Mouse (Mus musculus) C2C12 (cell line): Measurements from ENCODE around the gene Rgs19. TPM values are rescaled to one million over a fixed set of nuclear protein-coding genes. Genes with fewer than 3 reads are reported as not detected.
A peak's percentile ranks its signal among the peaks of the same experiment; 100 is the strongest.

Experiments
- H3K27me3 ChIP-seq: one replicate; pipeline ENCODE4 v1.6.1; 2011; ENCODE audit not compliant: control insufficient read depth, insufficient read depth, insufficient read length
- H3K36me3 ChIP-seq: one replicate; pipeline ENCODE4 v1.6.1; 2011; ENCODE audit not compliant: control insufficient read depth, insufficient read depth
- H3K4me3 ChIP-seq: one replicate; pipeline ENCODE4 v1.5.1; 2011; ENCODE audit warnings: mild to moderate bottlenecking, control low read depth; ENCODE audit not compliant: poor library complexity, insufficient read depth, severe bottlenecking
- H3K79me2 ChIP-seq: one replicate; pipeline ENCODE4 v1.6.1; 2011; ENCODE audit not compliant: control insufficient read depth, insufficient read depth
- H3K79me3 ChIP-seq: one replicate; pipeline ENCODE4 v1.6.1; 2011; ENCODE audit warnings: low read depth, control low read depth
- H3ac ChIP-seq: one replicate; pipeline ENCODE3; 2011; ENCODE audit warnings: low read depth; ENCODE audit not compliant: control insufficient read depth, insufficient read length
- CEBPB ChIP-seq: IDR thresholded peaks from one replicate; pipeline ENCODE4 v1.6.1; 2011; ENCODE audit warnings: low read depth, mild to moderate bottlenecking, control low read depth, moderate library complexity
- CTCF ChIP-seq: IDR thresholded peaks from one replicate; pipeline ENCODE4 v1.5.1; 2011; ENCODE audit not compliant: control insufficient read depth, insufficient read depth, insufficient read length
- FOSL1 ChIP-seq: IDR thresholded peaks from one replicate; pipeline ENCODE4 v1.8.0; 2011; ENCODE audit warnings: mild to moderate bottlenecking, low read length; ENCODE audit not compliant: poor library complexity, insufficient read depth, severe bottlenecking
- MAX ChIP-seq: IDR thresholded peaks from one replicate; pipeline ENCODE4 v1.6.1; 2011; ENCODE audit warnings: mild to moderate bottlenecking, control low read depth
- MYOD1 ChIP-seq: IDR thresholded peaks from one replicate; pipeline ENCODE4 v1.6.1; 2011; ENCODE audit warnings: low read depth; ENCODE audit not compliant: control insufficient read depth, insufficient read length
- MYOG ChIP-seq: IDR thresholded peaks from one replicate; pipeline ENCODE4 v1.6.1; 2011; ENCODE audit not compliant: control insufficient read depth, insufficient read length; ENCODE audit errors: extremely low read depth
- USF1 ChIP-seq: IDR thresholded peaks from one replicate; pipeline ENCODE4 v1.6.1; 2011; ENCODE audit warnings: low read depth, mild to moderate bottlenecking, control low read depth, moderate library complexity
- polyA plus RNA-seq: library from polyadenylated mRNA; unstranded; fragments of >200 nt; fragmentation: generic; extraction: Trizol; gene quantifications from one replicate; pipeline ENCODE4 v1.2.1, GENCODE M21; 2012; ENCODE audit warnings: missing spikeins

Gene Rgs19
- polyA plus RNA-seq, 1 experiment: 66.4 TPM

DNA sequence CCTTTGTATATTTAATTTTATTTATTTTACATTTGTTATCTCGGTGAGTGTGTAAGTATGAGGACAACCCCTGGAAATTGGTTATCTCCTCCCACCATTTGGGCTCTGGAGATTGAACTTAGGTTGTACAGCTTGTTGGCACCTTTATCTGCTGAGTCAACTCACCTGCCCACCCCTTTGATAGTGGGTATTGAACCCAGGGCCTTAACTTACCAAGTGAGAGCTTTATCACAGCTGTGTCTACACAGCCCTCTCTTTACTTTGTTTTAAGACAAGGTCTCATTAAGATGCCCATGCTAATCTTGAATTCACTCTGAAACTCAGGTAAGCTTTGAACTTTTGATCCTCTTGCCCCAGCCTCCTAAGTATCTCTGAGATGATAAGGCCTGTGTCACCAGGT, 11.8 kb downstream of the Rgs19 start:
- no peaks in the 10 kb centered on the region for H3K36me3 ChIP-seq
- no peak overlapping the region for H3ac ChIP-seq
- H3K4me3 ChIP-seq: no peak overlapping the region
- no peaks in the 10 kb centered on the region for H3K79me3 ChIP-seq
- no peaks in the 10 kb centered on the region for H3K27me3 ChIP-seq
- TF ChIP-seq MYOG (no peak), MAX (no peak), CEBPB (no peak), USF1 (no peak), CTCF (no peak), FOSL1 (no peak), MYOD1 (no peak)
- H3K79me2 ChIP-seq: no peaks in the 10 kb centered on the region

DNA sequence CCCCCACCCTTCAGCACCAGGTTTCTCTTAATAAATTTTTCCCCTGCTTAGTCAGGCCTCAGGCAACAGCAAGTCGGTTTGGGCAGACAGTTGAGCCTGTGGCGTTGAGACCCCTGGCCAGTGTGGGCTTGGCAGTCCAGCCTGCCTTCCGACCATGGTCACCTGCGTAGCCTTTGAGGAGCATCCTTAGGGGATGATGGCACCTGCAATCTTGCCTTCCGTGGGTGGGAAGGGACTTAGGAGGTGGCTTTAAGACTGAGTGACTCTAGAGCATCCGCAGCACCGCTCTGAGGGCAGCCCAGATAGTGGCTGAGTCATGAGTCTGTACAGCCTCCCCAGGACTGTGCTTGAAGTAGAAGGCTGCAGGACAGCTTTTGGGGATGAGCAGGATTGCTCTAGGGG, 13.1 kb downstream of the Rgs19 start:
- no peaks in the 10 kb centered on the region for H3K79me2 ChIP-seq
- no peaks in the 10 kb centered on the region for H3K36me3 ChIP-seq
- H3K27me3 ChIP-seq: no peaks in the 10 kb centered on the region

DNA sequence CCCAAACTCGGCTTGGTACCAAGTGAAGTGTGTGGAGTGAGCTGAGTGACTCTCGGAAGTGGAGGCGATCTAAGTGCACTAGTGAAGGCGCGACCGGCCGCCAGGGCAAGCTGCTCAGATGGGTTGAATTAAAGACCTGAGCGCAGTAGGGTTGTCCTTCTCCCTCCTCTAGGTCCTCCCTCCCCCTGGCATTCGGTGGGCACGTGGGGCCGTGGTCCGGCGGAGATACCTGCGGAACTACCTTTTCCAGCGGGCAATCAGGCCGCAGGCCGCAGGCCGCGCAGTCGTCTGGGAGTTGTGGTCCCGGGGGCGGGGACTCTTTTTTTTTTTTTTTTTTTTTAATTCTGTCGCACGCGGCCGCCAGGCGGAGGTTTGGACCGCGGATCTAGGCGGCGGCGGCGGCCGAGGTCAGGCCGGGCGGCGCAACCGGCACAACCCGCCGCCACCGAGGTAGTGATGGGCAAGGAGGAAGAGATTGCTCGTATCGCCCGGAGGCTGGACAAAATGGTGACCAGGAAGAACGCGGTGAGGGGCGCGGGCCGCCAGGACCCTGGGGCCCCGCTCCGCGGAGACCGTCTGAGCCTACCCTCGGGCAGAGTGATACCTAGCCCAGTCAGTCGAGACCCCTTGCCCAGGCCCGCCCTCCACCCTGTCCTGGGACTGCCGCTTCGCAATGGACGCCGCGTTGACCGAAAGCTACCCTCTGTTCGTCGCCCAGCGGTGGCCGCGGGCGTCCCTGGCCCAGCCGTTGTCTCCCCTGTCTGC, 13.6 kb downstream of the Rgs19 start, which contains the start of gene Tcea2:
Tcea2 (plus strand) TSS at position 360 of the 765 bp plus-strand sequence.
- H3K79me2 ChIP-seq: no peaks in the 10 kb centered on the region

More for the DNA sequence above, 13.1 kb downstream of the Rgs19 start:
- H3K79me3 ChIP-seq: no peaks in the 10 kb centered on the region
- peak overlapping the region; percentile 31 for H3K4me3 ChIP-seq
- no peak for TF ChIP-seq MYOG
- no peak for TF ChIP-seq USF1
- TF ChIP-seq MAX: no peak
- H3ac ChIP-seq: peak overlapping the region; percentile 93

DNA sequence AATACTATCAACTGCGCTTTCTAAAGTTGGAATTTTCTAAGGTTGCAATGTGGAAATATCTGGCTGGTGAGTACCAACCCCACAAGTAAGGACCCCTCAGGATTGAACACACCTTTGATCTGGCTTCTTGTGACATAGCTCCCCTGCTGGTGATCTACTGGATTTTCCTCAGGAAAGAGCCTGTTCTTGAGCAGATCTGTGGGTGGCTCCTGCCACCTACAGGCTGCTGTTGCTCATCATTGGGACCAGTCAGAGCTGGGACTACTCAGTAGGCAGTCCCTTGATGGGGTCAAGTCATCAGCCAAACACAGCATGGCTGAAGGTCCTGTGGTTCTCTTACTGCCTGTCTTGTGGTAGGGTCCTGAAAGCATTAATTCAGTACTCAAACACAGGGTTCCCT, 15.0 kb downstream of the Rgs19 start:
- Histone ChIP-seq H3K27me3 (no peaks in the 10 kb centered on the region), H3K79me2 (no peaks in the 10 kb centered on the region), H3K4me3 (no peak overlapping the region), H3ac (no peak overlapping the region), H3K36me3 (no peaks in the 10 kb centered on the region), H3K79me3 (no peaks in the 10 kb centered on the region)
- TF ChIP-seq MAX (peak; percentile 27), MYOG (no peak), USF1 (no peak), CTCF (peak; percentile 88), CEBPB (no peak), MYOD1 (no peak), FOSL1 (no peak)

More for the DNA sequence above, 13.6 kb downstream of the Rgs19 start, which contains the start of gene Tcea2:
- peak within 1 kb of the TSS; percentile 31 for H3K4me3 ChIP-seq
- no peaks in the 10 kb centered on the region for H3K27me3 ChIP-seq
- peak; percentile 24 for TF ChIP-seq USF1
- TF ChIP-seq CTCF: no peak
- TF ChIP-seq MAX: peak; percentile 51
- no peaks in the 10 kb centered on the region for H3K36me3 ChIP-seq
- H3K79me3 ChIP-seq: no peaks in the 10 kb centered on the region
- H3ac ChIP-seq: peak within 1 kb of the TSS; percentile 93

DNA sequence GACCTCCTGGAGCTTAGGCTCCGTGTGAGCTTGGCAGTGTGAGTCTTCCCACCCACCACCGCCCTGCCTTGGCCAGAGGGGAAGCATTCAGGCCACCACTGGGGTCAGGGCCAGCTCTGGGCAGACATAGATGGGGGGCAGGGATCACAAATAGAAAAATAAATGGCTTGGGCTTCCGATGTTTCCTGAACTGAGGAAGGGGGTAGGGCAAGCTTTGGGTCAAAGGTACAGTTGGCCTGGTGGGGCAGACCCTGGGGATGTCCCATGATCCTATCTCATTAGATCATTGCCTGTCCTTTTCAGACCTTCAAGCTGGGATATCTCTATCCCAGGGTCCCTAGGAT, 16.1 kb downstream of the Rgs19 start:
- no peak overlapping the region for H3ac ChIP-seq
- no peak overlapping the region for H3K4me3 ChIP-seq
- peaks cover 3% of the 10 kb centered on the region for H3K27me3 ChIP-seq
- no peak for TF ChIP-seq MAX
- no peak for TF ChIP-seq MYOD1
- TF ChIP-seq USF1: no peak
- no peak for TF ChIP-seq FOSL1
- TF ChIP-seq MYOG: no peak
- no peak for TF ChIP-seq CEBPB
- no peak for TF ChIP-seq CTCF
- H3K36me3 ChIP-seq: no peaks in the 10 kb centered on the region
- H3K79me2 ChIP-seq: no peaks in the 10 kb centered on the region
- H3K79me3 ChIP-seq: no peaks in the 10 kb centered on the region

DNA sequence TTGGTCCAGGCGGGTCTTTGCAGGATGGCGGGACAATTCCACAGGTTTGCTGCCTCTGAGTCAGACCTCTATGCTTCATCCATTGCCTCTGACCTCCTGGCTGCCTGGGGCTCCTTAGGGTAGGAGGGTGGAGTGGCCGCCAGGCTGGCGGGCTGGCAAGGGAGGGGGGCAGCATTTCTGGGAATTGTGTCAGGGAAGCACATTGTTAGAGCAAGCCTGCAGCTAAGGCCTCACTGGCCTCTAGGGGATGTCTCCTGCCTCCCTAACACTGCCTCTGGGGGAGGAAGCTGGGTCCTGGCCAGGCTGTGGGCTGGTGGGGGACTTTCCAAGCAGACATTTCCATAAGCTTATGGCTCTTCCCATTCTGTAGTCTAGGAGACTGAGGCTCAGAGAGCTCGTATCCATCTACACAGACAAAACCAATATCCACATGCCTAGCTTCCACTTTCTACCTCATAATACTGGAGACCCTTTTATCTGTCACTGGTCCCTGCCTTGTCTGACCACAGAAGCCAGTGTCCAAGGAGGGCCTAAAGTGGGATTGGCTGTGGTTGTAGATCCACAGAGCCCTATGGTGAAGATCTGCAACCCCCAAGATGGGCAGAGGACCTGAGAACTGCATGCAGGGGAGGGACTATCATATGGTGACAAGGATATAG, 16.6 kb downstream of the Rgs19 start:
- no peaks in the 10 kb centered on the region for H3K79me3 ChIP-seq
- no peak overlapping the region for H3K4me3 ChIP-seq
- no peak for TF ChIP-seq USF1
- no peak for TF ChIP-seq MYOG
- no peak for TF ChIP-seq MAX
- TF ChIP-seq FOSL1: no peak
- TF ChIP-seq MYOD1: no peak
- no peak for TF ChIP-seq CTCF
- TF ChIP-seq CEBPB: no peak
- no peaks in the 10 kb centered on the region for H3K79me2 ChIP-seq
- peaks cover 8% of the 10 kb centered on the region for H3K27me3 ChIP-seq
- no peak overlapping the region for H3ac ChIP-seq
- H3K36me3 ChIP-seq: no peaks in the 10 kb centered on the region
